Mouse (Mus musculus): ENCODE measurements around the gene Lhfpl2.
"Not testable (repeated sequence)": the region's sequence is repeated elsewhere in the genome, so short reads cannot be mapped to it uniquely, and the experiment has no call there.

The Lhfpl2 gene

DNA sequence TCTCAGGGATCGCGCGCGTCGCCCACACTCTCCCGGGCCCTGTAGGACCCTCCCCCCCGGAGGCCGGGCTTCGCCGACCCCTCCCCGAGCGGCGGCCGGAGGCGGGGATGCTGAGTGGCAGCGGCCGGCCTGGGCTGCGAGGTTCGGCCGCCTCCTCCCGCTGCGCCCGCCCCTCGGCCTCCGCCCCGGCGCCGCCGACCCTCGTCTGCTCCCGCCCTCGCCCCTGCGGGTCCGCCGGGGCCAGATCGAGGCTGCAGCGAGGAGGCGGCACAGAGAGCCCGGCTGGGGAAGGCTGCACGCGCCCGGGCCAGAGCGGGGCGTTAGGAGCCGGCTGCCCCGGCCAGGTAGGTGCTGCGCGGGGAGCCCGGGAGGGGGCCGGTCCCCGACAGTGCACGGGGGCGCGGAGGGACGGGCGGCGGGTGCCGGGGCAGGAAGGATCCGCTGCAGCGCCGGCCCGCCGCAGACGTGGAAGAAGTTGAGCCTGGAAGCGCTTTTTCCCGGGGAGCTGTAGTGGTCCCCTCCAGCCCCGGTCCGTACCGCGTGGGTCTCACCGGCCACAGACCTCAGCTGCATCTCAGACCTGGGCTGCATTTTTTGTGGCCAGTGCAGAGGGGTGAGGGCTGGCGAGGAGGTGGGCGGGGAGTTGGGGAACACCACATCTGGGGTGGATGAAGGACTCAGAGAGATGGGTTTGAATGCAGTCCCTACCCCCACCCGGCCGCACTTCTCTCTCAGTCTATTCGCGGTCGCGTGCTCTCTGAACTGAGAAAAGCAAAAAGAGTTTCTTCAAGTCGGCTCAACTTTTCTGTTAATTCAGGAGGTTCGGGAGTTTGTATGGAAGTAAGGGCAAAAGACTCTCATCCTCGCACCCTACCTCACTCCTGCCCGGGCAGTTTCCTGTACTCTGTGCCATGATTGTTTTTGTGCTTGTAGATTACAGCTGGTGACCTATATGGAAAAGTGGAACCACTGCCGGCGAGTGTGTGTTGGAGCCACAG lies at the start of gene Lhfpl2:
TSS of gene Lhfpl2 (plus strand) at position 234 of the 998 bp plus-strand sequence.
- peak; percentile 49 to 73 for DNase-seq

DNA sequence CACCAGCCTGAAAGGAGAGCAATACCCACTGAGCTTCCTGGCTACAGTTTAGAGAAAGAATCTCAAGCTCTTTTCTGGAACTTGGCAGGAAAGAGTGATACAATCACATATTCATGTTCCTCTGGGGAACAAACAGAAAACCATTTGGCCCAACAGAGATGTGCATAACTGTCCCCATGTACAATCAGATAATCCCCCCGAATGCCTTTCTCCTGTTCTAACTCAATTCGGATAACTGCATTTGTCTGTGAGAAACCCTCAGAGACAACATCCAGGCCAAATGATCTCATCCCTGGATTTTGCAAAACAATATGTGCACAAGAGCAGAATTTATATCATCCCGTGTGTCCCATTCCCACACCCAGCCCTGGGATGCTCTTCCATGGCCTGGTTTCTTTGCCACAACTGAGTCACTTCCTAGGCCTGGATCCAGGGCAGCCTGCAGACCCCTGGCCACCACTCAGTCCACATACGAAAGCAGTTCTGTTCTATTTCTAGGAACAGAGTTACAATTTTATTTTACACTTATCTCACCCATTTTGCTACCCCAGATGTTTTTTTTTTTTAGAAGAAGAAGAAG lies 45.5 kb upstream of the Lhfpl2 start:
- no peak for DNase-seq

DNA sequence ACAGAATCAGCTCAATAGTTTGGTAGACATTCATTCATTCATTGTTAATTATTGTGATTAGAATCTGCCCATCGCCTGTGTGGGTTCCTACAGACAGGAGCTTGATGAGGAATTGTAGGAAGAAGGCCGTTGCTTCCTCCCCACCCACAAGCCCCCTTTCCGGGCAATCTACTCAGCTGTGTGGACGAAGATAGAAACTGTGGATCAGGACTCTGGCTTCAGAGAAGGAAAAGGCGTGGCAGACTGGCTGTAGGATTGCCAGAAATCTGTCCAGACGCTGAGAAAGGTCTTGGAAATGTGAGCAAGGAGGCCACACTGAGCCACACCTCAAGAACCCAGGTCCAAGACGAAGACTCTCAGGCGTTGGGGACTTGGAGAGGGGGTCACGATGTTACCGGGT lies 43.6 kb upstream of the Lhfpl2 start:
- DNase-seq: peak; percentile 50 to 52

DNA sequence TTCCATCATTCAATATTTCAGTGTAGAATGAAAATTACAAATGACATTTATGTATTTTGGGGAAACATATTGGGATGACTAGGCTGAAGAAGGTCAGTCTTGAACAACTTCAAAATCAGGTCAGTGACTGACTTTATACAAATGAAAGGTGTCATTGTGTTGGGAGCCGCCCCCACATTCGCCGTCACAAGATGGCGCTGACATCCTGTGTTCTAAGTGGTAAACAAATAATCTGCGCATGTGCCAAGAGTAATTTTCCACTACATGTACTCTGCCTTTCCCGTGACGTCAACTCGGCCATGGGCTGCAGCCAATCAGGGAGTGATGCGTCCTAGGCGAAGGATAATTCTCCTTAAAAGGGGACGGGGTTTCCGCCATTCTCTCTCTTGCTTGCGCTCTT lies 33.0 kb upstream of the Lhfpl2 start:
- not testable (repeated sequence) for DNase-seq

DNA sequence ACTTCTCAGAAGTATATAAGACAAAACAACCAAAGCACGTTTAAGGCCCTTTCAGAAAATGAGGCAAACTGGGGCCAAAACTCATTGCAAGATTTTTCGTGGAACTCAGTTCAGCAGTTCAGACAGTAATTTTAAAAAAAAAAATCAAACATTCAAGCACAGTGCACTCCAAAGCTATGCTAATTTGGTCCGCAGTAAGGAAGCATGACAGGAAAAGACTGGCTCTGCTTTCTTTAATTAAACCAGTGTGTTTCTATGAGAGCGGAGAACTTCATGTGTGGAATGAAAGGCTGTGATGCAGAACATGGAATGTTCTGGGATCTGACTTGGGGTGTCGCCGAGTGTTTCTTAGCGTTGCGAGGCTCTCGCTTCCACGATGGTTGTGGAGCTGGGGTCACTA lies 28.4 kb upstream of the Lhfpl2 start:
- no peak for DNase-seq

DNA sequence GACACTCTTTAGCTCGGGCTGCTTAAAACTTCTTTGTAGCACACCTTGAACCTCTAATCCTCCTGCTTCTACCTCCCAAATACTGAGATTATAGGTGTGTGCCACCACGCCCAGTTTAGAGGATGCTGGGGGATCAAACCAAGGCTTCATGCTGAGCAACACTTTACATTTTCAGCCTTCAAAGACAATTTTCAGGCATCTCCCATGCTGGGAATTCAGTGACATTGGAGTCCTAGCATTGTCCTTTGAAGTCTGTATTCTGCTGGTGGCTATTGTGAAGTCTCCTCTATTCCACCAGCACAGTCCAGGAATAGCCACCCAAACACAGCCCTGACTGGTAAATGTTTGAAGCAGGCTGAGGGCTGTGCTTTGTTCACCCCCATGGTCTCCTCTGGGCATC lies 27.0 kb upstream of the Lhfpl2 start:
- DNase-seq: no peak

DNA sequence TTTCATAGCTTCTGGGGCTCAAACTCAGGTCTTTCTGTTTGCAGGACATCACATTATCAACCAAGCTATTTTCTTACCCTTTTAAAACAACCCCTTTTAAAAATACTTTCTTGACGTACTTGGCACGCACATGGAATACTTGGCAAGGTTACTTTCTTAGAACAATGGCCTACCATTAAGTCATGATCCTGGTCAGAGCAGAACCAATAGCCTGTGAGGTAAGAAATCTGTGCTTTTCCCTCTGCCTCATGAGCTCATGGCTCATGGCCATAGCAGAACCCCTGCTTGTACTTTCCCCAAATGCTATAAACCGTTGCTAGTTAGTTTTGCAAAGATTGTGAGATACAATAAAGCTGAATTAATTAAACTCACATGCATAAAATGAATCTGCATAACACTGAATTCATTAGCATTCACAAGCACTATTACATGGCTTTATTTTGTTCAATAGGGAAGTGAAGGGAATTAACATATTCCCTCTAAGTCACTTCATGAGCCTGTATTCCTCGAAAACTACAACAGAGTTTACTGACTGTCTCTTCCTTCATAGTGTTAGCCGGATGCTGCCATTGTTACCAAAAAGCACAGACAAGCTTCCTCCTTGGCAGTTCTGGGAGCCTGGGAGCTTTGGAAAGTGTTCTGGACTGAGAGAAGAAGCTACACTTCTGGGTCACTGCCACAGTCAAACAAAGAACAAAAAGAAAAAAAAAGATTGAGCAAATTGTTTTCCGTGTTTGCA lies 20.1 kb upstream of the Lhfpl2 start:
- DNase-seq: peak; percentile 32 to 38

DNA sequence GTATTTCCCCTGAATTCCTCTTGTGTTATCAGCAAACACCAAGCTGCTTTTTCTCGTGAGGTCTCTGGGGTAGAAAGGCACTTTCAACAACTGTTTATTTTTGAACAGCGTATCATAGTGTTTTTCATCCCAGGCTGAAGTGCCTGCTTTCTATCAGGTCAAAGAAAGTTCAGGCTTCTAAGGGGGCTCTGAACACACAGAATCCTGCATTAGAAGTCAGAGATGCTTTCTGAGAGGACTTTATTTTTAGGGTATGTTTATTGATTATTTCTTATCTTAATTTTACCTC lies 19.6 kb upstream of the Lhfpl2 start:
- no peak for DNase-seq

DNA sequence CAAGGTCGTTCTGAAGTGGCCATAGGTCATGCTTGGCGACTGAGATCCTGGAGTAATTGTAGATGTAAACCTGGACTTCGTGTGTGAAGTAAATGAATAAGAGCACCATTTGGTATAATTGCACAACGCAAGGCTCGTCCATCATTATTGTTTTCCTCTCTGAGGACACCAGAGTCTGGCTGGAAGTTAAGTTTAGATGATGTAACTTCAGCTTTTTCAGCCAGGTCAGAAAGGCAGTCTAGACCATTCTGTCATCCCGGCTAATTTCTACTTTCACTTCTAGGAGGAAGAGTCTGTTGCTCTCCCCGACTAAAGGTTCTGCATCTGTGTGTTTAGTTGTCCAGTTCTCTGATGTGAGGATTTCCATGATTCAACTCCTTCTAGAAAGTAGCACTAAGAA lies 7.6 kb upstream of the Lhfpl2 start:
- DNase-seq: peak in 1 of 2 experiments; percentile 19

DNA sequence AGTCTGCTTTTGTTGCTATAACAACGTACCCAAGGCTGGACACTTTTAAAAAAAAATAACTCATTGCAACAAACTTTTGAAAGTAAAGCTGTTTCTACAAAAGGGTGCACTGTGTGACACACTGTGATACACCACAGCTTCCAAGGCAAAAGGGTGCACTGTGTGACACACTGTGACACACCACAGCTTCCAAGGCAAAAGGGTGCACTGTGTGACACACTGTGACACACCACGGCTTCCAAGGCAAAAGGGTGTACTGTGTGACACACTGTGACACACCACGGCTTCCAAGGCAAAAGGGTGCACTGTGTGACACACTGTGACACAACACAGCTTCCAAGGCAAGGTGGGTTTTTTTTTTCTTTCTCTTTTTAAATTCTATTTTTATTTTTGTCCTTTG lies 6.8 kb upstream of the Lhfpl2 start:
- no peak for DNase-seq

DNA sequence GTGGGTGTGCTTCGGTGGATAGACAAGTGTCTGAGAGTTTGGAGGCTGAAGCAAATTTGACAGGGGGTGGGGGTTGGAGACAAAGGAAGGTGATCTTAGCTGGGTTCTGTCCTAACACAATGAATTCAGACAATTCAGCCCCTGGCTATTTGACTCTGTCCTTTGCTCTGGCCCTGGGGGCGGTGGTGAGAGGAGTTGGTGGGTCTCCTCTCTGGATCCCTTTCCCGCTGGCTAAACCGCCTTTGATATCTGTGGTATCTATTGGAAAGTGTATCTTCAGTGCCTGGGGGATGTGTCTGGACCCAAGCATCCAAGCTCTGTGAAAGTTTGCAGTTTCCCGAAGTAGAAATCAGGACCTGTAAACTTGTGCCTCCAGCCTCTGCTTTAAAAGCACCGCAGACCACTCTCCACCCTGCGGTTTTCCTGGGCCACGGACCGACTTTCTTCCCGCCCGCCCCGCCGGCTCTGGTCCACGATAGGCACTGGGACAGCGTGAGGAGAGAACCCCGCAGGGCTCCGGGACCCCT lies 497 bp upstream of the Lhfpl2 start:
- DNase-seq: no peak

DNA sequence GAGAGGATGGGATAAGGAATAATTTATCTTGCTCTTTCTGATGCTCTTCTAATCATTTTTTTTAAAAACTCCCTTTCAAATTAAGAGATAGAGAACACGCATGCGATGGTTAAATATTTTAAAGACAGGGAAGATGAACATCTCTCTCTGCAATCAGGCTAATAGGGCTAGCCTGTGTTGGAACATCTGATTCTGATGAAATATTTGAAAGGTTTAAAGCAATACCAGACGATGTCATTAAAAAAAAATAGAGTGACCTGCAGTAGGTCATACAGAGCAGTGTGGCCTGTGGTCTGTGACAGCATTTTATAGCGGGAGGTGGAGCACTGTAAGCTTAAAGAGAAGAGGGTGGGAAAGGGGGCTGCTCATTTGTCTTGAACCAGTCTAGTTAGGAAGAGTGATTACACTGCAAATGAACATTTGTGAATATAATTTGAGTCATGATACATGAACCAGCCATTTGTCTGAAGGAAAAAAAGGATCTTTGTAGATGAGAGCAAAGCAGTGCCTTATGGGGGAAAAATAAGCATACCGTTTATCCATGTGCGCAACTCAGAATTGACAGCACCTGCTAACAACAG lies 1.1 kb downstream of the Lhfpl2 start:
- no peak for DNase-seq

DNA sequence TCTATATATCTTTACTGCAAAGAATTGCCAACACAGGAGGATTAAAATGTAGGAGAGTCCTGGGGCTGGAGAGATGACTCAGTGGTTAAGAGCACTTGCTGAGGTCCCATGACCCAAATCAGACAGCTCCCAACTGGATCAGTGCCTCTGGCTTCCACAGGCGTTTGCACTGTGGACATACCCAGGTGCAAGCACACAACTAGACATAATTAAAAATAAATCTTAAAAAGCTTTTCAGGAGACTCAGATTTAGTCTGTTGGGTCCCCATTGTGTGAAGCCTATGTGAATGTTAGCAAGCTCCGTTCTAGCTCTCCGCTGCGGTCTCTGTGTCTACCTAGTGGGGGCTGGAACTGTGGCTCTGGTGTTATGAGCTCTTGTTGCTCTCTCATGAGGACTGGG lies 1.8 kb downstream of the Lhfpl2 start:
- no peak for DNase-seq

DNA sequence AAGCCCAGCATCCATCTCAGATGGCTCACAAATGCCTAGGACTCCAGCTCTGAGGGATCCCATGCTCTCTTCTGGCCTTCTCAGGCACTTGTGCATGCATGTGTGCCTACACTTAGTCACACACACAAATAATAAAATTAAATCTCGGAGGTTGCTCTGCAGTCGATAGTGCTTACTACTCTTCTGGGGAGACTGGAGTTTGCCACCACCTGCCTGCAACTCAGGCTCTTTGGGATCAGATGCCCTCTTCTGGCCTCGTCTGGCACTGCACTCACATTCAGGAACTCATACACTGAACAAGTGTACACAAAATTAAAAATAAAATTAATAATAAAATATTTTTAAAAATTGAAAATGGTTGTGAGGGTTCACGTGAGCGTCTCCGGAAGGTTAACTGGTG lies 2.2 kb downstream of the Lhfpl2 start:
- DNase-seq: peak; percentile 36 to 78

DNA sequence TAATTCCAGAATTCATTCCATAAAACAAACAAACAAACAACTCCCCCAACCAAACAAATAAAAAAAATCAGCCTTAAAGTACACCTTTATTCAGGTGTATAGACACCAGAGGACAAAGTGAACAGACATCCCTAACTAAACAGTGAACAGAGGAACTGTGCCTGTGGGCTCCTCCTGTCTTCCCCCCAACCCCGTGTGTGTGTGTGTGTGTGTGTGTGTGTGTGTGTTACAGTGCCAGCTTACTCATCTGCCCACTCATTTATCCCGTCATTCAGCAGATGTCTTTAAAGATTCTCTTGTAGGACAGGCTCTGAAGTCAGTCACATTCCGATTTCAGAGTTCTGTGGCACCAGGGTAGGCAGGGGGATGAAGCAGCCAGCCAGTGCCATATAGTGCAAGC lies 2.9 kb downstream of the Lhfpl2 start:
- DNase-seq: no peak

DNA sequence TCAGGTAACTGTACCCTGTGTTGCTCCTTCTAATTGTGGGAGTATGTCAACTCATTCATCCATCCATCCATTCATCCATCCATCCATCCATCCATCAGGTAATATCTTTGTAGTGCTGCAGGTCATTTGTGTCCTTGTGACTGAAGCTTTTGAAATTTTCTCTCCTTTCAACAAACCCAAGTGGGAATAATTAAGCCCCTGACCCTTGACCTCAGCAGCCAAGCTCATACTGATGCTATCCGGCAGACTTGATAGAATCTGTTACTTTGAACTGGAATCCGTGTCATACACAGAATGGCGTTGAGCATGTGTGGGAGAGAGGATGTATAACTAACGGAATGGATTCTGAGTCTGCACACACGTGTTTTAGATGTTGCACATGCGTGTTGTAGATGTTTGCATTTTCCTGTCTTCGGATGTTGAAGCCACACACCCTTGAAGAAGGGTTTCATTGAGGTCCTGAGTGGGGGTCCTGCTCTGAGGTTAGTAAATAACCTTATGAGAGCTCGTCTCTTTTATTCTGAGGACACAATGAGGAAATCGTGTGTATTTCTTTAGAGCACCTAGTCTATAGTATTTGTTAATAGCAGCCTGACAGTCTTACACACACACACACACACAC lies 3.8 kb downstream of the Lhfpl2 start:
- no peak for DNase-seq

DNA sequence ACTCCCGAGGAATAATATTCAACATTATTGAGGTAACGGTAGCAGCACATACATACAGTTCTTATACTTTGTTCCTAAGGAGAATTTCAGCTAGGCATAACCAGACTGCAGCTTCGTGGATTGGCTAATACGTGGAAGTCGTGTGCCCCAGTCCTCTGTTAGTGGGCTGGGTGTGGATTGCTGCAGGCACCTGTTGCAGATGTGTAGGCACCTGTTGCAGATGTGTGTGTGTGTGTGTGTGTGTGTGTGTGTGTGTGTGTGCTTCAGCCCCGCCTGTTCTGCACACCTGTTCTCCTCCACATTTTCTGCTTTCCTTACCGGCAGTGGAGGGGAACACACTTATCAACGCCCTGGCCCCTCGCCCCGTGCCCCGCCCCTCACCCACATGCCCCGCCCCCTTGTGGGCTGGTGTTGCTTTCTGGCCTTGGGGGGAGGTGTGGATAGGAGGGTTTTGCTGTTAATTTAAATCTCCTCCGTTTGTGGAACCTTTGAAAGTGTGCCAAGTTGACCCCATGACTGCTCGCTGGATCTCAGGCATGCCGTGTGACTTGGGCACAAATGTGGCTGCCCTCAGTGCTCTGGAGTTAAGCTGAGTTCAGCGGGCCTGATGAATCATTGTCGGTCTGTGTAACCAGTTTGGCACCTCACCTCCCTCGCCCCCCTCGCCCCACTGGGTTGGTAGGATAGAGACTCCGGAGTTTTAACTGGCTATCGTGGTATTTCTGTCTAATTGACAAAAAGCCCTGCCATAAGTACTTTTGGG lies 4.9 kb downstream of the Lhfpl2 start:
- DNase-seq: peak; percentile 78 to 89

DNA sequence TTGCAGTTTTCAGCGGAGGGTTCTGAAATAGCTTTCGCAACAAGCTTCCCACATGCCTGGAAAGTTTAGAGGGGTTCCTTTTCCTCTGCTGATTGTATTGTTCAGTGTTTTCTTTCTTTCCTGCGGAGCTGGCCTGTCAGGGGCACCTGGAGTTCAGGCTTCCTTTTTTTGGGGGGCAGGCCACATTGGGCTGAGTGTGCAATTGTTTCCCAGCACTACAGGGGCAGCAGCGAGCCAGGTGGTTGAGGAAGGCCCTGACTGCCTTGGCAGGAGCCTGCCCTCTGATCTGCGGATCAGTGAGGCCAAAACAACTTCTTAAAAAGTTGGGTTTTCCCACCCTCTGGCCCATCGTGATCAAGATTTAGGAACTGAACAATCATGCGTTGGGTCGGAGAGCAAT lies 5.6 kb downstream of the Lhfpl2 start:
- DNase-seq: peak; percentile 16 to 64

DNA sequence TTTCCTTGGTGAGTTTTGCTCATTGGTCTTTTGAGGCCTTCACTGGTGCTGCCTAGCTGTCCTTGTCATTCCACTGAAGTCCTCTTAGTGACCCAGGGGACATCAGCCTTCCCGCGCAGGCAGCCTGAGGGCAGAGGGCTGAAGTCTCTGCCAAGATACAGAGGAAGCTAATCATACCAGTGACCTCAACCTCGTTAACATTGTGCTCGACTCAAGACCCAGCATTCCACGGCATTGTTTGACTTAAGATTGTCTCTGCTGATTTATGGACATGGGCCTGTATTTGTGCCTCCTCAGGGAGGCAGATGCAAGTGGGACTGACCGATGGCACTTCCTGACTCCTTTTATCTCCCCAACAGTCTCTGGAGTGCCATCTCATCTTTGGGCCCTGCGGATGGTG lies 7.0 kb downstream of the Lhfpl2 start:
- DNase-seq: peak; percentile 63 to 71

DNA sequence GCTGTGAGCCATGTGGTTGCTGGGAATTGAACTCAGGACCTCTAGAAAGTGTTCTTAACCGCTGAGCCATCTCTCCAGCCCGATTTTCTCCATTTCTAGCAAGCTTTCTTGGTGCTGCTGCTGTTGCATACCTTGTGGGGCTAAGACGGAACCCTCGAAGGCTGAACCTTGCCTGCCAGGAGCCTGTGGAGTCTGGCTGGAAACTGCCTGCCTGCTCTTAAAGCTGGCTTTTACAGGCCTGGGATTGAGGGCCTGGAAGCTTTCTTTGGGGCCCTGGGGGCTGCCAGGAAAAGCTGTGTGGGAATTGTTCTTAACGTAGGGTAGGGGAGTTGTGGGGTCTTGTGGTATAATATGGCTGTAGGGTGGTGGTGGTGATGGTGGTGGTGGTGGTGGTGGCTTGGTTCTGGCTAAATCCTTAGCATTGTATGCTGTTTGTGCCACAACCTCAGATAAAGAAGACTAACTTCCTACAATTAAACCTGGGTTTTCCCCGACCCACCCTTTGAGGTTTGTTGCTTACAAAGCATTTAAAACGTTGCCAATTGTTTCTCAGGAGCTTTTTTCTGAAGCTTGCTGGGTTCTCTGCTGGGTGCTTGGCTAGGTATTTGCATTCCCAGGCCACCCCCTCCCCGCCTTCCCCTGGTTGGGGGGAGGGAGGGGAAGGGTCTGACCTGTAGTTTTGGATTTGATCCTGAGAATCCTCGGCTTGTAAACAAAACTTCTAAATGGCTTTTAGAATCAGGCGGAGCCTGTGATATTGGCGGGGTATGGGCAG lies 7.9 kb downstream of the Lhfpl2 start:
- DNase-seq: no peak

Data from kidney, postnatal 36 days (tissue).